Mouse (Mus musculus): Measurements from ENCODE around the gene Popdc2. TPM values are rescaled to one million over a fixed set of nuclear protein-coding genes. Genes with fewer than 3 reads are reported as not detected.
"Not testable (repeated sequence)": the region's sequence is repeated elsewhere in the genome, so short reads cannot be mapped to it uniquely, and the experiment has no call there.

Popdc2 gene
- total RNA-seq (2015; ENCODE audit: low replicate concordance) (24.9 and 26.5 TPM in 2 replicates), total RNA-seq (2017; ENCODE audit: low replicate concordance) (6.2 and 14.2 TPM in 2 replicates)

GRCm38 (mm10) chr16:38361933-38362332, at the start of gene Popdc2:
Popdc2 (plus strand) TSS chr16:38362209.
- no peak for ATAC-seq (replicated peaks; ENCODE audit: low FRiP score, poor library complexity, severe bottlenecking)

- no peak for ATAC-seq (replicated peaks; ENCODE audit: low FRiP score, poor library complexity, severe bottlenecking)
Observed at GRCm38 (mm10) chr16:38318492-38318891, 43.5 kb upstream of the Popdc2 start.

- no peak for ATAC-seq (replicated peaks; ENCODE audit: low FRiP score, poor library complexity, severe bottlenecking)
Observed at GRCm38 (mm10) chr16:38319087-38319486, 42.9 kb upstream of the Popdc2 start.

- peak; percentile 66 for ATAC-seq (replicated peaks; ENCODE audit: low FRiP score, poor library complexity, severe bottlenecking)
Observed at GRCm38 (mm10) chr16:38321452-38321935, 40.5 kb upstream of the Popdc2 start.

- no peak for ATAC-seq (replicated peaks; ENCODE audit: low FRiP score, poor library complexity, severe bottlenecking)
Observed at GRCm38 (mm10) chr16:38324311-38324710, 37.7 kb upstream of the Popdc2 start.

- ATAC-seq (replicated peaks; ENCODE audit: low FRiP score, poor library complexity, severe bottlenecking), result no peak
Observed at GRCm38 (mm10) chr16:38326778-38327397, 35.1 kb upstream of the Popdc2 start.

- ATAC-seq (replicated peaks; ENCODE audit: low FRiP score, poor library complexity, severe bottlenecking), result no peak
Observed at GRCm38 (mm10) chr16:38329340-38329739, 32.7 kb upstream of the Popdc2 start.

- ATAC-seq (replicated peaks; ENCODE audit: low FRiP score, poor library complexity, severe bottlenecking), result no peak
Observed at GRCm38 (mm10) chr16:38334431-38334830, 27.6 kb upstream of the Popdc2 start.

GRCm38 (mm10) chr16:38338077-38338476, 23.9 kb upstream of the Popdc2 start:
- ATAC-seq (replicated peaks; ENCODE audit: low FRiP score, poor library complexity, severe bottlenecking), result not testable (repeated sequence)

GRCm38 (mm10) chr16:38341396-38342324, 20.3 kb upstream of the Popdc2 start, which contains the start of gene Maats1:
Maats1 (minus strand) TSS chr16:38342143.
- ATAC-seq (replicated peaks; ENCODE audit: low FRiP score, poor library complexity, severe bottlenecking), result peak; percentile 71; the same call in 1 of the 2 replicates

- ATAC-seq (replicated peaks; ENCODE audit: low FRiP score, poor library complexity, severe bottlenecking), result no peak
Observed at GRCm38 (mm10) chr16:38344941-38345725, 16.9 kb upstream of the Popdc2 start.

GRCm38 (mm10) chr16:38346529-38347325, 15.3 kb upstream of the Popdc2 start, which contains the start of the genes Cox17 and Gm21987:
Cox17 (plus strand) TSS chr16:38346991.
Gm21987 (plus strand) TSS chr16:38347040.
- ATAC-seq (replicated peaks; ENCODE audit: low FRiP score, poor library complexity, severe bottlenecking), result peak; percentile 98

- no peak for ATAC-seq (replicated peaks; ENCODE audit: low FRiP score, poor library complexity, severe bottlenecking)
Observed at GRCm38 (mm10) chr16:38347588-38347987, 14.4 kb upstream of the Popdc2 start.

- no peak for ATAC-seq (replicated peaks; ENCODE audit: low FRiP score, poor library complexity, severe bottlenecking)
Observed at GRCm38 (mm10) chr16:38348217-38348761, 13.7 kb upstream of the Popdc2 start.

- ATAC-seq (replicated peaks; ENCODE audit: low FRiP score, poor library complexity, severe bottlenecking), result no peak
Observed at GRCm38 (mm10) chr16:38349881-38350280, 12.1 kb upstream of the Popdc2 start.

GRCm38 (mm10) chr16:38350361-38350855, 11.6 kb upstream of the Popdc2 start:
- peak; percentile 49; the same call in 1 of the 2 replicates for ATAC-seq (replicated peaks; ENCODE audit: low FRiP score, poor library complexity, severe bottlenecking)

GRCm38 (mm10) chr16:38350939-38351338, 11.1 kb upstream of the Popdc2 start:
- ATAC-seq (replicated peaks; ENCODE audit: low FRiP score, poor library complexity, severe bottlenecking), result no peak

GRCm38 (mm10) chr16:38352031-38352430, 10.0 kb upstream of the Popdc2 start:
- no peak for ATAC-seq (replicated peaks; ENCODE audit: low FRiP score, poor library complexity, severe bottlenecking)
